15 mouse cellular contexts compared by ENCODE assay signal in the genomic region with DNA sequence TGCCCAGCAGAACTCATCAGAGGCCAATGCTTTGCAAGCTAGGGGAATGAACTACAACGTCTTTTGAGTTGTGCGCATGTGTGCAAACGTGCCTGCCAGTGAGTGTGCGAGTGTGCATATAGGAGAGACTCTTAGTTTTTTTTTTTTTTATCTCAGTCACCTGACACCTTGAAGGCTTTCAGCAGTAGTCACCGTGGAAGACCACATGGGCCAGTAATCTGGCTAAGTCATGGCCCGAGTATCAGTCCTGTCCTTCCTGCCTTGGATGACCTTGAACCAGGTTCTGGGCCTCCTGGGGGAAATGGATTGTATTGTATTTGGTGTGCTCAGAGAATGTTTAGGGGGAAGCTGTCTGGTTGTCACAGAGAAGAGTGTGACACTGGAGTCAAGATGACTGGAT.
"Had no signal": no experiment of that assay in that cellular context is flagged by ENCODE, and none has a peak within 500 bp of the region (broad histone marks: within the 10 kb centered on the region; RNA-seq: fewer than 3 reads in every experiment).

No protein-coding gene starts in this region.

- DNase-seq: liver; liver, embryonic 13.5 days; liver, postnatal 0 days; lung, postnatal 14 days; thymus, adult 2 months; thymus, postnatal 25 days had no signal

- H3K4me3 ChIP-seq: layer of hippocampus, adult 2 months; limb, embryonic 12.5 days; liver, embryonic 13.5 days; lung, embryonic 15.5 days; megakaryocyte, embryonic 14.5 days; midbrain, embryonic 15.5 days; neural tube, embryonic 12.5 days had no signal

- H3K27ac ChIP-seq: layer of hippocampus, adult 2 months; limb, embryonic 12.5 days; liver, embryonic 13.5 days; lung, embryonic 15.5 days; macrophage; midbrain, embryonic 15.5 days; neural tube, embryonic 12.5 days; stomach, postnatal 0 days had no signal

- H3K36me3 ChIP-seq: limb, embryonic 12.5 days; liver, embryonic 13.5 days; lung, embryonic 15.5 days; midbrain, embryonic 15.5 days; neural tube, embryonic 12.5 days had no signal

- H3K4me2 ChIP-seq: limb, embryonic 12.5 days; liver, embryonic 13.5 days; lung, embryonic 15.5 days; midbrain, embryonic 11.5 days; midbrain, embryonic 15.5 days; neural tube, embryonic 12.5 days had no signal

- H3K4me1 ChIP-seq: lung, embryonic 15.5 days; megakaryocyte, embryonic 14.5 days; midbrain, embryonic 15.5 days; neural tube, embryonic 12.5 days had no signal

- H3K9me3 ChIP-seq: limb, embryonic 12.5 days; liver, embryonic 13.5 days; lung, embryonic 15.5 days; midbrain, embryonic 15.5 days; neural tube, embryonic 12.5 days had no signal

- ATAC-seq: liver, postnatal 0 days; midbrain, embryonic 15.5 days had no signal

- H3K27me3 ChIP-seq: limb, embryonic 12.5 days; liver, embryonic 13.5 days; lung, embryonic 15.5 days; midbrain, embryonic 15.5 days; neural tube, embryonic 12.5 days had no signal

- H3K9ac ChIP-seq: limb, embryonic 12.5 days; liver, embryonic 13.5 days; liver, postnatal 0 days; lung, embryonic 15.5 days; midbrain, embryonic 15.5 days; neural tube, embryonic 12.5 days had no signal
